Mouse (Mus musculus): ENCODE data around the gene Birc6. TPM values are rescaled to one million over a fixed set of nuclear protein-coding genes. Genes with fewer than 3 reads are reported as not detected.
A peak's percentile ranks its signal among the peaks of the same experiment; 100 is the strongest.
"Not testable (repeated sequence)": the region's sequence is repeated elsewhere in the genome, so short reads cannot be mapped to it uniquely, and the experiment has no call there.

The Birc6 gene
- total RNA-seq, 2 experiments from 2014 or later = 50.1 to 60.1 TPM

DNA sequence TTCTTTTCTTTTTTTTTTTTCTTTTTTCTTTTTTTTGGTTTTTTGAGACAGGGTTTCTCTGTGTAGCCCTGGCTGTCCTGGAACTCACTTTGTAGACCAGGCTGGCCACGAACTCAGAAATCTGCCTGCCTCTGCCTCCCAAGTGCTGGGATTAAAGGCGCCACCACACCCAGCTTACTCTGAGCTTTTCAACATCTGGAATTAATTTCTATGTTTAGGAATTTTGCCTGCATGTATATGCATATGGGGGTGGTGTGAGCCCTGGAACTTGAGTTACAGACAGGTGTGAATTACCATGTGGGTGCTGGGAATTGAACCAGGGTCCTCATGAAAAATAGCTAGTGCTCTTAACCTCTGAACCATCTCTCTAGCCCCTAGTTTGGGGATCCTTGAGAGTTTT lies 173.6 kb downstream of the Birc6 start:
- DNase-seq; intact Hi-C loops (cut with DNase I): not testable (repeated sequence)

DNA sequence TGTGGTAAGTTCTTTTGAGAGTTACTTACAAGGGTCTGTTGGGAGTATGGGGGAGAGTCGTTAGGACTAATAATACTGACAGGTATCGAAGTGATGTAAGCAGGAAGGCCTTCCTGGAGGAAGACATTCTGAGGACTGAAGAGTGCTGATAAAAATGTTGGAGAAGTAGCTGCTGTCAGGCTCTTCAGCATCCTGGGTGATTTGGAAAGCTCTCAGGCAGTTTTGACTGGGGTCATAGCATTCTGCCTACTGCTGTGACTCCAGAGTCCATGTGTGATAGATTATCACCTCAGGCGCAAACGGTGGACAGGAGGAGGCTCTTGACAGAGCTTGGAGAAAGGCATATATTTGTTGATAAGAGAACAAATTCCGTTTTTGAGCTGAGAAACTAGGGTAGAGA lies 177.4 kb downstream of the Birc6 start:
- intact Hi-C loops (cut with DNase I) = no loop called here
- DNase-seq = no peak

DNA sequence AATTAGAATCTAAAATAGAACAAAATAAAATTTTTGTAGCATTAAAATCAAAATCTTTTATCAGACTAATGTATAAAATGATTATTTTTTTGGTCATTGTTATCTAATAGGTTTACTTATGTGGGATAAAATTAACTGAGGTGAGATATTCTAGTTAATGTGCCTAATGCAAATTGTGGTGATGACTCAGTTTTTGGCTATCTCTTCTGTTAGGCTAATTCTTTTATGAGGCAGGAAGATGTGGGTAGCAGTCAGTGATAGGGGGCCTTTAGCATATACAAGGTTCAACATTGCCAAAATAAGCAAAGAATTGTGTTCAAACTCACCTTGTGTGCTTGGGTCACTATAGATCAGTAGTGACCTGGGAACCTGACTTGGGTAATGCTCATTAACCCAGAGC lies 178.5 kb downstream of the Birc6 start:
- no peak for DNase-seq
- intact Hi-C loops (cut with DNase I) = no loop called here

DNA sequence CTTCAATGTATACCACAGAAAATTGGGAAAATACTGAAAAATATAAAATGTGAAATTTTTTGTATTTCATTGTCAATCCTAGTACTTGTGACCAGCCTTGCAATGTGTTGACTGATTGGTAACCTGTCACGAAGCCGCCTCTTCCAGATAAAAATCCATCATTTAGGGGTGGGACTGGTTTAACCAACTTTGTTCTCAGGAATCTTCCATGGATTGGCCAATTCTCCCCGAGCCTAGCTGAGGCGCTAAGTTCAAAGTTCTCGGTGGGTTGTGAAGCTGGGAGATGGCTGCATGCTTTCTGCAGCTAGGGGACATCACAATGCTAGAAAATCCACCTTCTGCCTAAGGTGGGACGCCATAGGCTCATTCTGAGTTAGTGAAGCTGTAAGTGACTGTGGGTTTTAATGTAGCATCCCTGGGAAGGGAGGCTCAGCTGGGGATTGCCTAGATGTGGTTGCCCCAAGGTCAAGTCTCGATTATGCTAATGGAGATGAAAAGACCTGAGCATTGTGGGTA lies 179.6 kb downstream of the Birc6 start:
- DNase-seq = no peak
- intact Hi-C loops (cut with DNase I) = no loop called here

DNA sequence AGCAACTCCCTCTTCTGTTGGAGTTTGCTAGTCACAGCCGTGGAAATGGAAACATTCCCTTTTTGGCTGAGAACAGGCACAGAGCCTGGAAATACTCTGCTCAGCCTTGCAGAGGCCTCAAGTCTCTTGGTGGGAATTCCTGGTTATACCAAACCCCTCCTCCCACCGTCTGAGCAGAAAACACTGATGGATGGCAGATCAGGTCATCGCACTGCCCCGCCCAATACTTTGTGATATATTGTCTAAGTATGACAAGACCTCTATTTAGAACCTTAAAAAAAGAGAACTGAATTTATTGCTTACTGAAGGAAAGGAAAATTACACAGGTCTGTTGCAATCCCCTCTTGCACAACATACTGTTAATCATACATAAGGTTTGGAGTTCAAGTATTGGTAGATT lies 182.6 kb downstream of the Birc6 start:
- DNase-seq = no peak
- intact Hi-C loops (cut with DNase I) = no loop called here

DNA sequence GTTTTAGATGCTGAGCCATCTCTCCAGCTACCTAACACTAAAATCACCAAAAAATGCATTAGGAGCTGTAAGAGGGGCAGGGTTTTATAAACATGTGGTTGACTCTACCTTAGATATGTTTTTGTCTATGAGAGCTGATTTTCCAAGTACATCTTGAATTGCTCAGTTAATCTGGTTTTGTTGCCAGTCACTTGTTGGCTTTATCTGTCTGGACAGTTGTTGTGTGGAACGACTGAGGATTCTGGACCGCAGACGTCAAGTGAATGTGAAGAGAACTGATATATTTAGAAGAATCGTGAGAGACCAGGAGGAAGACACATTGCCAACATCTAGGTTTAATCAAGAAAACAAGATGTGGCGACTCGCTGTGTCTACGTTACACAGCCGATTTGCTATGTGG lies 183.5 kb downstream of the Birc6 start:
- intact Hi-C loops (cut with DNase I) = no loop called here
- no peak for DNase-seq

DNA sequence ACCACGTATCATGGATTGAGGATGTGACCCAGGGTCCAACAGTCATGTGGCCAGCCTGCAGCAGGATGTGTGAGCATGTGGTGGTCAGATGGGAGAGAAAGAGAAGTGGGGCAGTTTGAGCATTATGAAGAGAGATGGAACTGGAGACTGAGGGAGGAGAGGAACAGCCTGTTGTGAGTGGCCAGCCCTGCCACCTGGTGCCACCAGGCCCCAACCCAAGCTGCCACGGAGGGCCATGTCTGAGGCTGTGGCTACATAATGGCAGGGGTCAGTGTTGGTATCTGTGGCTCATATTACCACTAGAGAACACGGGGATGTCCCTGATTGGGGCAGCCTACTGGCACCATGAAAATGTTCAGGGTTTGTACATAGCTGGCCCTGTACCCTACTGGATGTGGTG lies 187.0 kb downstream of the Birc6 start:
- intact Hi-C loops (cut with DNase I) = no loop called here
- no peak for DNase-seq

DNA sequence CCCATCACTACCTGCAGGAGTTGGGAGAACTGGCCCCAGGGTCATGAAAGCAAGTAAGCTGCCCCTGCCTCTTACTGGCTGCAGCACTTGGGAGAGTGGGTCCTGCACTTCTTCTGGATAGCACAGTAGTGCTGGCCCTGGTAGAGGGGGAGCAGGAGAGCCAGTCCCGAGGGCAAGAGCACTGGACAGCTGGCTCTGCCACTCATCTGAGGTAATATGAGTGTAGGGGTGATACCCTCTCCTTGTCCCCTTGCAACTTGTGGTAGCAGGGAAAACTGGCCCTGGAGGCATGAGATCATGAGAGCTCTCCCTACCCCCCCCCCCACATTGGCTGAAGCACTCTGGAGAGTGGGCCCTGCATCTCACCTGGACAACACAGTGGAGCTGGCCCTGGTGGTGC lies 187.6 kb downstream of the Birc6 start:
- DNase-seq = no peak
- intact Hi-C loops (cut with DNase I) = no loop called here

DNA sequence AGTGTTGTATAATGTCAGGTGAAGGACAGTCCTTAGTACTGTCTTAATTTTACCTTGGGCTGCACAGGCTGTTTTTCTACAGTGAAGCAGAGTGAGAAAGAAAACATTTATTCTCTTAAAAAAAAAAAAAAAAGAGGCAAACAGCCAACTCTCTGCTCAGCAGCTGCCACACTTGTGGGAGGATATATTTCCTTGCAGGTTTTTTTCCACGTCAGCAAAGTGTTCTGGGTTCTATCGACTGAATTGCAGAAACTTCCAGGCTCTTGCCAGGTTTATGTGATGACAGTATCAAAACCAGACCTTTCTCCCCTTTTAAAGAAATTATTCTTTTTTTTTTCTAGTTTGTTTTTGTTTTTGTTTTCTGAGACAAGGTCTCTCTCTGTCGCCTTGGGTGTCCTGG lies 188.5 kb downstream of the Birc6 start:
- intact Hi-C loops (cut with DNase I) = no loop called here

DNA sequence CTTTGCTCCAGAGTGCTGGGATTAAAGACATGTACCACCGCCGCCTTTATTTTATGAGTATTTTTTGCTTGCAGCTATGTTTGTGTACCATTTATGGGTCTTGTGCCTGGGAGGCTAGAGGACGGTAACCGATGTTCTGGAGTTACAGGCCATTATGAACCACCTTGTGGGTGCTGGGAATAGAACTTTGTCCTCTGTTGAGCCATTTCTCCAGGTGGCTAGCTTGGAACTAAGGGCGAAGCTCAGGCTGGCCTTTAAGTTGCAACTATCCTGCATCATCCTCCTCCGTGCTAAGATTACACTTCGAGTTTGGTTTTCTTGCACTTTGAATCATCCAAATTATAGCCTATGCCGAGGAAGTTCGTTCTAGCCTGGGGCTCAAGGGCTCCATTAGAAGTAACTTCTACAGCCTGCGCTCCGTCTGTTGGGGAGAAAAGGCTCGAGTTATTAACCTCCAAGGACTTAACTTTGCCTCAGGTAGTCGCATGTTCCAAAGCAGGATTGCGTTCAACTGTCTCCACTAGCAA lies 189.1 kb downstream of the Birc6 start:
- intact Hi-C loops (cut with DNase I) = no loop called here
- no peak for DNase-seq

More for the DNA sequence above, 188.5 kb downstream of the Birc6 start:
- no peak for DNase-seq

DNA sequence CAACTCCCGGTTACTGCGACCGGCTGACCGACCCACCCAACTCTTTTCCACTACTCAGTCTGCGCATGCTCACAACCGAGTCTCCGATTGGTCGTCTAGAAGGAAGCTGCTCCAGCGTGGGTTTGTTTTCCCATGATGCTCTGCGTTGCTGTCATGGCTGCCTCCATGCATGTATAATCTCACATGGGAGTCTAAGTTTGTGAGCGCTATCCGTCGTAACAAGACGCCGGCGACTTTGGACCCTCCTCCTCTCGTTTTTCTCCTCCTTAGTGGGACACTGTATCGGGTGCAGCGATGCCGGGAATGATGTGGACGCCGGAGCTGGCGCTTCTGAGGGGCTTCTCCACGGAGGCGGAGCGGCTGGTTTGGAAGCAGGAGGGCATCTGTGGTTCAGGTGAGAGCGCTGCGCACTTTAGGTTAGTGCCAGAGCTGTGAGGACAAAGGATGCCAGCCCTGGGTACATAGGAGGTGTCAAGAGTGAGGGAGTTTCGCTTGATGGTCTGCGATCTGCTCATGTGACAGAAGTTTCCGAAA lies 189.6 kb downstream of the Birc6 start, which contains the start of gene Ttc27:
Ttc27 (plus strand) TSS at position 115 of the 534 bp plus-strand sequence.
- intact Hi-C loops (cut with DNase I) = no loop called here
- DNase-seq = peak; percentile 92 to 96

DNA sequence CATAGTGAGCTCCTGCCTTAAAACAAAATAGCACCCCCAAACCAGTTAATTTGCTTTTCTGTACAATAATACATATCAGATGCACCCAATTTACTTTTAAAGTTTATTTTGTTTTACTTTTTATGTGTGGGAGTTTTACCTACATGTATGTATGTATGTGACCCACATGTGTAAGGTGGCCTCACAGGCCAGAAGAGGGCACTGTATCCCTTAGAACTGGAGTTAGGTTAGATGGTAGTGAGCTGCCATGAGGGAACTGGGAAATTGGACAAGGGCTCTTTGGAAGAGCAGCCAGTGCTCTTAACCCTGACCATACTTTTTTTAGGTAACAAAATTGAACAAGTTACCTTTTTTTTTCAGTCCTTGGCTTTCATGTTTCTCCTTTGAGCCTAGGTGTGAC lies 204.8 kb downstream of the Birc6 start:
- intact Hi-C loops (cut with DNase I) = no loop called here

DNA sequence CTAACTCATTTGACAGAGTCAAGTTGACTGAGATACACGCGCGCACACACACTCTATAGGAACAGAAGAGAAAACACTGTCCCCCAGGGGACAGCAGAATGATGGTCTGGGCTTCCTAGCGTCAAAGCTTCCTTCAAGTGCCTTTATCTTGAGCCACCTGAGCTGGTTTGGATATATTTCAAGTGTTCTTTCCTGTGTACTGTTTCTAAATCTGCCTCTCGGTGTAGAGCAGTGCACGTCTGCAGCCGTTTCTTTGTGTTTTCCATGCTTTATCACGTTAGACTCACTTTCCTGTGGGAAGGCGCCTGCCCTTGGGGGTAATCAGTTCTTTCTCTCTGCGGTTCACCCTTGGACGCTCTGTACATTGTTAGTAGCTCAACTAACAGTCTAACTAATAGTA lies 207.3 kb downstream of the Birc6 start:
- DNase-seq = no peak
- intact Hi-C loops (cut with DNase I) = no loop called here

More for the DNA sequence above, 204.8 kb downstream of the Birc6 start:
- no peak for DNase-seq

DNA sequence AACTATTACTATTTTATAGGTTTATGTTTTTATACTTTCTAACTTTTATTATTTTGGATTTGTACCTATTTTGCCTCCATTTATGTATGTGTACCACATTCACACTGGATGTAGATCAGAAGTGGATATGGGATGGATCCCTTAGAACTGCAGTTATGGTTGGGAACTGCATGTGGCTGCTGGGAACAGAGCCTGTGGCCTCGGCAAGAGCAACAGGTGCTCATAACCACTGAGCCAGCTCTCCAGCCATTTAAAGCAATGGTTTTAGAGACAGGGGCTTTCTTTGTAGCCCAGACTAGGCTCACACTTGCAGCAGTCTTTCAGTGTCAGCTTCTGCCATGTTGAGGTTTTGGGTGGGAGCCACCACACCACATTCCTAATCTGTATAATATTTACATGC lies 221.6 kb downstream of the Birc6 start:
- no peak for DNase-seq
- intact Hi-C loops (cut with DNase I) = no loop called here

DNA sequence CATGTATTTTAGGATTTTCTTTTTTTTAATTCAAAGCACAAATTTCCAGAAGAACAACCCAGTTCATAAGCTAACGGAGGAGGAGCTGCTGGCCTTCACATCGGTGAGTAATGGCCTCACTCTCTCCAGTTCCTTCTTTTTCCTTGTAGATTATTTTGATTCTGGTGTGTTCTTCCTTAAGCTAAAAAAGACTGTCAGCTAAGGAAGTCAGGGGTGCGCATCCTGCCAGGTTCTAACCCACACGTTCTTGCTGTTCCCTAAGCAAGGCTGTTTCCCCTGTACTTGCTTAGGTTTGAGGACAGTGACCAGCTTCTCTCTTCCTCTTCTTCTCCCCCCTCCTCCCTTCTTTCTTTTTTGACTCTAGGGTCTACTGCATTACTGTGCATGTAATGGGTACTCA lies 222.9 kb downstream of the Birc6 start:
- intact Hi-C loops (cut with DNase I) = no loop called here
- DNase-seq = no peak

Other genes with a start within 250 kb of the Birc6 start
- gene Memo1, start 232.8 kb upstream of the Birc6 start, total RNA-seq (2021) = 10 to 100 TPM; 53.7 to 54.6 TPM
- 10 to 100 TPM; 44.7 to 47.3 TPM for gene Dpy30, start 204.4 kb upstream of the Birc6 start, total RNA-seq (2021)
- gene Spast, start 189.3 kb upstream of the Birc6 start, total RNA-seq (2021) = 10 to 100 TPM; 41.3 to 44.0 TPM
- gene Slc30a6, start 132.7 kb upstream of the Birc6 start, total RNA-seq (2021) = 1 to 10 TPM; 4.3 to 7.0 TPM
- under 1 TPM; 0.08 to 0.25 TPM for gene Nlrc4, start 69.2 kb upstream of the Birc6 start, total RNA-seq (2021)
- gene Yipf4, start 38.8 kb upstream of the Birc6 start, total RNA-seq (2021) = 10 to 100 TPM; 19.5 to 25.6 TPM
- 10 to 100 TPM in 1 of 2 experiments, 1 to 10 TPM in 1; 8.9 to 11.0 TPM for gene Ttc27, start 189.4 kb downstream of the Birc6 start, total RNA-seq (2021)